Mouse (Mus musculus) frontal cortex, adult 2 months (tissue): Measurements from ENCODE around the gene Vmn1r223. TPM values are rescaled to one million over a fixed set of nuclear protein-coding genes. Genes with fewer than 3 reads are reported as not detected.
"Not testable (repeated sequence)": the region's sequence is repeated elsewhere in the genome, so short reads cannot be mapped to it uniquely, and the experiment has no call there.

Experiments used
- DNase-seq, 2 experiments: peaks; one replicate each; pipeline ENCODE4 v3.0.0; 2022; ENCODE audit warnings: low spot score in 1 of 2; ENCODE audit errors: extremely low spot score in 1 of 2
- polyA plus RNA-seq: library from polyadenylated mRNA; depleted of rRNA; stranded (reverse); fragments of >200 nt; gene quantifications from 2 replicates; pipeline ENCODE4 v1.2.3, GENCODE M21; 2012; rRNA removed

Gene Vmn1r223
- not detected in 2 replicates for polyA plus RNA-seq

- DNase-seq, result not testable (repeated sequence)
Observed at GRCm38 (mm10) chr13:23246834-23247233, at the start of gene Vmn1r223. Vmn1r223 (plus strand) TSS chr13:23247134.

GRCm38 (mm10) chr13:23203885-23204284 is 43.0 kb upstream of the Vmn1r223 start:
- not testable (repeated sequence) for DNase-seq

GRCm38 (mm10) chr13:23213827-23214226 is 33.1 kb upstream of the Vmn1r223 start, which contains the start of gene Vmn1r221:
Vmn1r221 (plus strand) TSS chr13:23214127.
- not testable (repeated sequence) for DNase-seq

- DNase-seq, result not testable (repeated sequence)
Observed at GRCm38 (mm10) chr13:23235847-23236246, 11.1 kb upstream of the Vmn1r223 start, which contains the start of gene Vmn1r222. Vmn1r222 (minus strand) TSS chr13:23235947.

- peak; percentile 21 to 31 for DNase-seq
Observed at GRCm38 (mm10) chr13:23258546-23259048, 11.7 kb downstream of the Vmn1r223 start.

- DNase-seq, result not testable (repeated sequence)
Observed at GRCm38 (mm10) chr13:23268606-23269005, 21.7 kb downstream of the Vmn1r223 start.

GRCm38 (mm10) chr13:23269127-23269526 is 22.2 kb downstream of the Vmn1r223 start:
- peak in 1 of 2 experiments; percentile 53 for DNase-seq

- DNase-seq, result peak in 1 of 2 experiments; percentile 25
Observed at GRCm38 (mm10) chr13:23269681-23270080, 22.7 kb downstream of the Vmn1r223 start.

- DNase-seq, result peak; percentile 41 to 84
Observed at GRCm38 (mm10) chr13:23270321-23271101, 23.6 kb downstream of the Vmn1r223 start.

- no peak for DNase-seq
Observed at GRCm38 (mm10) chr13:23279576-23279975, 32.6 kb downstream of the Vmn1r223 start.

- DNase-seq, result no peak
Observed at GRCm38 (mm10) chr13:23279992-23280391, 33.1 kb downstream of the Vmn1r223 start.

- peak in 1 of 2 experiments; percentile 83 for DNase-seq
Observed at GRCm38 (mm10) chr13:23285191-23285920, 38.4 kb downstream of the Vmn1r223 start.

- DNase-seq, result peak in 1 of 2 experiments; percentile 41
Observed at GRCm38 (mm10) chr13:23285921-23286720, 39.2 kb downstream of the Vmn1r223 start.

GRCm38 (mm10) chr13:23286721-23287362 is 39.9 kb downstream of the Vmn1r223 start:
- no peak for DNase-seq

- DNase-seq, result no peak
Observed at GRCm38 (mm10) chr13:23297737-23298136, 50.8 kb downstream of the Vmn1r223 start.

GRCm38 (mm10) chr13:23298445-23299232 is 51.7 kb downstream of the Vmn1r223 start:
- DNase-seq, result peak in 1 of 2 experiments; percentile 84

- DNase-seq, result no peak
Observed at GRCm38 (mm10) chr13:23299276-23299998, 52.5 kb downstream of the Vmn1r223 start.

GRCm38 (mm10) chr13:23299999-23300341 is 53.0 kb downstream of the Vmn1r223 start:
- peak; percentile 44 to 93 for DNase-seq
